Mouse (Mus musculus): Measurements from ENCODE around the gene 9930022D16Rik. TPM values are rescaled to one million over a fixed set of nuclear protein-coding genes. Genes with fewer than 3 reads are reported as not detected.

Gene 9930022D16Rik
- total RNA-seq, 2 experiments from 2014 or later, result not detected

GRCm38 (mm10) chr11:109391200-109391599 lies 22.5 kb upstream of the 9930022D16Rik start:
- H3K4me3 ChIP-seq, result no peak overlapping the region
- TF ChIP-seq CTCF (conservative IDR thresholded peaks at IDR 0.05), result no peak
- DNase-seq (ENCODE audit: low spot score in 2 of 2), result no peak
- no peak overlapping the region for H3K27ac ChIP-seq

GRCm38 (mm10) chr11:109391760-109392159 lies 22.0 kb upstream of the 9930022D16Rik start:
- peak overlapping the region; percentile 78; the same call in 1 of the 2 replicates for H3K27ac ChIP-seq
- no peak overlapping the region for H3K4me3 ChIP-seq
- no peak for TF ChIP-seq CTCF (conservative IDR thresholded peaks at IDR 0.05)
- DNase-seq (ENCODE audit: low spot score in 2 of 2), result no peak

GRCm38 (mm10) chr11:109392601-109393000 lies 21.1 kb upstream of the 9930022D16Rik start:
- peak overlapping the region; percentile 78 for H3K27ac ChIP-seq
- no peak for TF ChIP-seq CTCF (conservative IDR thresholded peaks at IDR 0.05)
- no peak overlapping the region for H3K4me3 ChIP-seq
- no peak for DNase-seq (ENCODE audit: low spot score in 2 of 2)

GRCm38 (mm10) chr11:109394758-109395157 lies 19.0 kb upstream of the 9930022D16Rik start:
- Histone ChIP-seq H3K4me3 (no peak overlapping the region), H3K27ac (peak overlapping the region; percentile 64; the same call in 1 of the 2 replicates)
- DNase-seq (ENCODE audit: low spot score in 2 of 2), result no peak
- no peak for TF ChIP-seq CTCF (conservative IDR thresholded peaks at IDR 0.05)

GRCm38 (mm10) chr11:109395291-109395690 lies 18.4 kb upstream of the 9930022D16Rik start:
- no peak for TF ChIP-seq CTCF (conservative IDR thresholded peaks at IDR 0.05)

GRCm38 (mm10) chr11:109406431-109406830 lies 7.3 kb upstream of the 9930022D16Rik start:
- Histone ChIP-seq H3K4me3 (no peak overlapping the region), H3K27ac (no peak overlapping the region)
- TF ChIP-seq CTCF (conservative IDR thresholded peaks at IDR 0.05), result no peak
- no peak for DNase-seq (ENCODE audit: low spot score in 2 of 2)

More at GRCm38 (mm10) chr11:109395291-109395690, 18.4 kb upstream of the 9930022D16Rik start:
- H3K27ac ChIP-seq, result no peak overlapping the region
- DNase-seq (ENCODE audit: low spot score in 2 of 2), result no peak
- H3K4me3 ChIP-seq, result no peak overlapping the region

GRCm38 (mm10) chr11:109410197-109410980 lies 3.3 kb upstream of the 9930022D16Rik start:
- Histone ChIP-seq H3K4me3 (no peak overlapping the region), H3K27ac (no peak overlapping the region)
- no peak for TF ChIP-seq CTCF (conservative IDR thresholded peaks at IDR 0.05)
- no peak for DNase-seq (ENCODE audit: low spot score in 2 of 2)

- H3K27ac ChIP-seq, result no peak overlapping the region
- H3K4me3 ChIP-seq, result no peak overlapping the region
- TF ChIP-seq CTCF (conservative IDR thresholded peaks at IDR 0.05), result no peak
- DNase-seq (ENCODE audit: low spot score in 2 of 2), result no peak
Measured at GRCm38 (mm10) chr11:109414802-109415201, 1.1 kb downstream of the 9930022D16Rik start.

- no peak for TF ChIP-seq CTCF (conservative IDR thresholded peaks at IDR 0.05)
- H3K27ac ChIP-seq, result no peak overlapping the region
- DNase-seq (ENCODE audit: low spot score in 2 of 2), result no peak
- H3K4me3 ChIP-seq, result no peak overlapping the region
Measured at GRCm38 (mm10) chr11:109416709-109417420, 3.1 kb downstream of the 9930022D16Rik start.

- TF ChIP-seq CTCF (conservative IDR thresholded peaks at IDR 0.05), result no peak
- Histone ChIP-seq H3K4me3 (no peak overlapping the region), H3K27ac (no peak overlapping the region)
- DNase-seq (ENCODE audit: low spot score in 2 of 2), result no peak
Measured at GRCm38 (mm10) chr11:109417472-109418040, 3.8 kb downstream of the 9930022D16Rik start.

- no peak for DNase-seq (ENCODE audit: low spot score in 2 of 2)
- no peak overlapping the region for H3K27ac ChIP-seq
- no peak for TF ChIP-seq CTCF (conservative IDR thresholded peaks at IDR 0.05)
Measured at GRCm38 (mm10) chr11:109419461-109419860, 5.7 kb downstream of the 9930022D16Rik start.

GRCm38 (mm10) chr11:109419961-109420566 lies 6.3 kb downstream of the 9930022D16Rik start:
- Histone ChIP-seq H3K4me3 (no peak overlapping the region), H3K27ac (no peak overlapping the region)
- DNase-seq (ENCODE audit: low spot score in 2 of 2), result no peak
- no peak for TF ChIP-seq CTCF (conservative IDR thresholded peaks at IDR 0.05)

More at GRCm38 (mm10) chr11:109419461-109419860, 5.7 kb downstream of the 9930022D16Rik start:
- no peak overlapping the region for H3K4me3 ChIP-seq

GRCm38 (mm10) chr11:109420567-109420962 lies 6.8 kb downstream of the 9930022D16Rik start:
- DNase-seq (ENCODE audit: low spot score in 2 of 2), result no peak
- Histone ChIP-seq H3K27ac (no peak overlapping the region), H3K4me3 (no peak overlapping the region)
- no peak for TF ChIP-seq CTCF (conservative IDR thresholded peaks at IDR 0.05)

All from layer of hippocampus, adult 2 months (tissue).